Mouse (Mus musculus): Measurements from ENCODE around the gene Haspin. TPM values are rescaled to one million over a fixed set of nuclear protein-coding genes. Genes with fewer than 3 reads are reported as not detected.
A peak's percentile ranks its signal among the peaks of the same experiment; 100 is the strongest.

The Haspin gene
- total and polyA plus RNA-seq, 3 experiments, result 15.7 to 27.0 (median 18.6) TPM

GRCm38 (mm10) chr11:73092877-73093276 is 45.2 kb downstream of the Haspin start:
- dilution Hi-C loops (cut with MboI; ENCODE audit: extremely low pct_ligation_motif_present, extremely low pct_unique_long_range_greater_than_20kb, low sequenced_read_pairs) (no loop called here), in situ Hi-C loops (cut with MboI; ENCODE audit: low pct_ligation_motif_present, low pct_unique_long_range_greater_than_20kb, low sequenced_read_pairs) (no loop called here)
- H3K9me3 ChIP-seq (replicated peaks; ENCODE audit: low read length), result no peaks in the 10 kb centered on the region
- H3K4me2 ChIP-seq (ENCODE audit: insufficient read depth, low read depth, poor library complexity, severe bottlenecking), result no peak overlapping the region
- no peaks in the 10 kb centered on the region for H3K79me2 ChIP-seq (replicated peaks; ENCODE audit: control insufficient read depth, extremely low read depth, insufficient read depth, poor library complexity, severe bottlenecking)
- no peak overlapping the region for H3K4me3 ChIP-seq (replicated peaks in 1 of 3; ENCODE audit: low read depth in 2 of 3, low read length in 2 of 3, poor library complexity in 1 of 3)
- H3K27ac ChIP-seq (ENCODE audit: insufficient read depth, low read depth), result no peak overlapping the region
- peak; percentile 59; the same call in 1 of the 2 replicates for TF ChIP-seq IRF4 (IDR thresholded peaks at IDR 0.05; ENCODE audit: low read depth, low read length)
- peak; percentile 13; the same call in 1 of the 2 replicates for TF ChIP-seq JUND (conservative IDR thresholded peaks at IDR 0.05; ENCODE audit: low read depth, low read length)
- TF ChIP-seq POLR2A (IDR thresholded peaks at IDR 0.05; ENCODE audit: low read depth, low read length), result no peak
- peaks cover 5 to 15% of the 10 kb centered on the region in 2 experiments; a peak in 3 of 4 replicates for H3K4me1 ChIP-seq (ENCODE audit: control insufficient read depth in 1 of 2, insufficient read depth in 2 of 2)
- DNase-seq (ENCODE audit: extremely low read depth), result peak; percentile 39
- no peaks in the 10 kb centered on the region for H3K36me3 ChIP-seq (replicated peaks in 1 of 2; ENCODE audit: control insufficient read depth in 1 of 2, insufficient read depth in 1 of 2, low read length in 1 of 2)
- H3K27me3 ChIP-seq (replicated peaks), result no peaks in the 10 kb centered on the region
- H3K9ac ChIP-seq (ENCODE audit: insufficient read depth, low read depth), result no peak overlapping the region

- H3K27ac ChIP-seq (ENCODE audit: insufficient read depth, low read depth), result no peak overlapping the region
- dilution Hi-C loops (cut with MboI; ENCODE audit: extremely low pct_ligation_motif_present, extremely low pct_unique_long_range_greater_than_20kb, low sequenced_read_pairs), result no loop called here
- DNase-seq (ENCODE audit: extremely low read depth), result no peak
- no peak overlapping the region for H3K4me2 ChIP-seq (ENCODE audit: insufficient read depth, low read depth, poor library complexity, severe bottlenecking)
- peaks cover 5 to 15% of the 10 kb centered on the region in 2 experiments; a peak in 3 of 4 replicates for H3K4me1 ChIP-seq (ENCODE audit: control insufficient read depth in 1 of 2, insufficient read depth in 2 of 2)
- H3K27me3 ChIP-seq (replicated peaks), result no peaks in the 10 kb centered on the region
- H3K36me3 ChIP-seq (replicated peaks in 1 of 2; ENCODE audit: control insufficient read depth in 1 of 2, insufficient read depth in 1 of 2, low read length in 1 of 2), result peaks cover 0 to 1% of the 10 kb centered on the region in 2 experiments
- in situ Hi-C loops (cut with MboI; ENCODE audit: low pct_ligation_motif_present, low pct_unique_long_range_greater_than_20kb, low sequenced_read_pairs), result no loop called here
- H3K79me2 ChIP-seq (replicated peaks; ENCODE audit: control insufficient read depth, extremely low read depth, insufficient read depth, poor library complexity, severe bottlenecking), result no peaks in the 10 kb centered on the region
- H3K9ac ChIP-seq (ENCODE audit: insufficient read depth, low read depth), result no peak overlapping the region
- TF ChIP-seq RAD21 (IDR thresholded peaks at IDR 0.05; ENCODE audit: low read depth, low read length) (no peak), JUND (conservative IDR thresholded peaks at IDR 0.05; ENCODE audit: low read depth, low read length) (no peak), SMC3 (IDR thresholded peaks at IDR 0.05; ENCODE audit: low read depth, low read length) (no peak), PAX5 (IDR thresholded peaks at IDR 0.05; ENCODE audit: low read length) (no peak), ZC3H11A (IDR thresholded peaks at IDR 0.05; ENCODE audit: low read depth, low read length) (no peak), ETS1 (conservative IDR thresholded peaks at IDR 0.05; ENCODE audit: low read depth, low read length) (no peak), BHLHE40 (IDR thresholded peaks at IDR 0.05; ENCODE audit: low read depth, low read length) (no peak), IRF4 (IDR thresholded peaks at IDR 0.05; ENCODE audit: low read depth, low read length) (no peak), ZMIZ1 (IDR thresholded peaks at IDR 0.05; ENCODE audit: low read depth, low read length) (no peak), EP300 (IDR thresholded peaks at IDR 0.05; ENCODE audit: low read length) (no peak), CHD2 (IDR thresholded peaks at IDR 0.05; ENCODE audit: low read length) (no peak), CTCF (conservative IDR thresholded peaks at IDR 0.05 in 1 of 2, IDR thresholded peaks at IDR 0.05 in 1 of 2; ENCODE audit: low read depth in 2 of 2, low read length in 2 of 2) (no peak), NRF1 (IDR thresholded peaks at IDR 0.05; ENCODE audit: low read depth, low read length) (no peak), KAT2A (IDR thresholded peaks at IDR 0.05; ENCODE audit: insufficient replicate concordance, low read length) (no peak), E2F4 (IDR thresholded peaks at IDR 0.05; ENCODE audit: insufficient replicate concordance, low read depth, low read length) (no peak), JUN (IDR thresholded peaks at IDR 0.05; ENCODE audit: insufficient read depth, low read depth, low read length) (no peak)
- H3K4me3 ChIP-seq (replicated peaks in 1 of 3; ENCODE audit: low read depth in 2 of 3, low read length in 2 of 3, poor library complexity in 1 of 3), result no peak overlapping the region
- no peaks in the 10 kb centered on the region for H3K9me3 ChIP-seq (replicated peaks; ENCODE audit: low read length)
These were observed 46.0 kb downstream of the Haspin start for GRCm38 (mm10) chr11:73092057-73092456.

Measured in CH12.LX (cell line).